Comparison of ENCODE assay signal across 32 mouse cellular contexts in the genomic region with DNA sequence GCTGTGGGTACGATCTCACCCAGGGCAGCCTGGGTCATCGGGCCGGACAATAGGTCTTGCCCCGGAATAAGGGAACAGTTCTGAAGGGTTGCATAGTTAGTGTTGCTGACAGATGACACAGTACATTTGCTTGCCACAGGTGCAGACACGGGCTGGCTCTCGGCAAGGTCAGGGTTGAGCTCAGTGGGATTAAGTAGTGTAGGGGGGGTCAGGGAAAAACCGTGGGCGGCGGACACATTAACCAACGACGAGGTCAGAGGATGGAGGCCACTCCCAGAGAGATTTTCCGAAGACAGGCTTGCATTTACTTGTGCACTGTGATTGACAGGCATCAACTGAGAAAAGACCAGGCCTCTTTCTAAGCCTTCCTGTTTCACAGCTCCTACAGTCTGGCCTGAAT. TPM values are rescaled to one million over a fixed set of nuclear protein-coding genes. Genes with fewer than 3 reads are reported as not detected.
DNase-seq lines count a peak whose midpoint lies in the region; ATAC-seq lines count a peak whose summit lies in the region.
"Had no signal": no experiment of that assay in that cellular context is flagged by ENCODE, and none has a peak within 500 bp of the region (broad histone marks: within the 10 kb centered on the region; RNA-seq: fewer than 3 reads in every experiment).

No protein-coding gene starts in this region.

- no peak overlapping the region for H3K4me2 ChIP-seq in embryonic facial prominence, embryonic 14.5 days (ENCODE audit: low read depth, low read length)
- H3K4me2 ChIP-seq: forebrain, embryonic 13.5 days; heart, embryonic 15.5 days; hindbrain, embryonic 12.5 days; intestine, embryonic 15.5 days; liver, embryonic 12.5 days; midbrain, embryonic 12.5 days; neural tube, embryonic 13.5 days had no signal

- ATAC-seq in embryonic facial prominence, embryonic 14.5 days (ENCODE audit: low read depth) = peak; percentile 30; the same call in 1 of the 2 replicates
- ATAC-seq: forebrain, embryonic 13.5 days; hindbrain, postnatal 0 days; intestine, embryonic 15.5 days; liver, embryonic 12.5 days; liver, postnatal 0 days had no signal

- peaks cover 5% of the 10 kb centered on the region; the same call in 1 of the 2 replicates for H3K4me1 ChIP-seq in embryonic facial prominence, embryonic 14.5 days (ENCODE audit: control insufficient read depth, insufficient read depth, low read length)
- H3K4me1 ChIP-seq: forebrain, embryonic 13.5 days; hindbrain, embryonic 12.5 days; intestine, embryonic 15.5 days; liver, embryonic 12.5 days; midbrain, embryonic 12.5 days; neural tube, embryonic 13.5 days had no signal

- no peak overlapping the region for H3K9ac ChIP-seq in embryonic facial prominence, embryonic 14.5 days (ENCODE audit: low read depth, low read length)
- H3K9ac ChIP-seq: forebrain, embryonic 13.5 days; heart, embryonic 15.5 days; hindbrain, embryonic 12.5 days; intestine, embryonic 15.5 days; liver, embryonic 12.5 days; liver, postnatal 0 days; midbrain, embryonic 12.5 days; neural tube, embryonic 13.5 days had no signal

- H3K27ac ChIP-seq in embryonic facial prominence, embryonic 14.5 days (replicated peaks; ENCODE audit: low read depth, low read length) = no peak overlapping the region
- H3K27ac ChIP-seq: forebrain, embryonic 13.5 days; heart, embryonic 15.5 days; hindbrain, embryonic 12.5 days; hindbrain, postnatal 0 days; intestine, embryonic 15.5 days; kidney, postnatal 0 days; liver, embryonic 12.5 days; midbrain, embryonic 12.5 days; neural tube, embryonic 13.5 days had no signal

- H3K4me3 ChIP-seq in embryonic facial prominence, embryonic 14.5 days (ENCODE audit: low read depth, low read length) = no peak overlapping the region
- H3K4me3 ChIP-seq: forebrain, embryonic 13.5 days; heart, embryonic 15.5 days; hindbrain, embryonic 12.5 days; intestine, embryonic 15.5 days; liver, embryonic 12.5 days; megakaryocyte, embryonic 14.5 days; midbrain, embryonic 12.5 days; neural tube, embryonic 13.5 days had no signal

- 55% methylated on average over 12 of the region's 12 CpGs for WGBS in embryonic facial prominence, embryonic 14.5 days

- peaks cover 60% of the 10 kb centered on the region for H3K36me3 ChIP-seq in embryonic facial prominence, embryonic 14.5 days (ENCODE audit: control insufficient read depth, insufficient read depth, low read length)
- H3K36me3 ChIP-seq: intestine, embryonic 15.5 days; liver, embryonic 12.5 days had no signal

- intact Hi-C loops in heart, postnatal 25 days (cut with DNase I) = no loop called here

- H3K9me3 ChIP-seq in embryonic facial prominence, embryonic 14.5 days (ENCODE audit: control insufficient read depth, low read length) = 0 out of 2 replicates have a peak, but pooled peaks cover 5% of the 10 kb centered on the region
- H3K9me3 ChIP-seq: heart, embryonic 15.5 days; hindbrain, embryonic 12.5 days; intestine, embryonic 15.5 days; liver, embryonic 12.5 days; megakaryocyte, embryonic 14.5 days; midbrain, embryonic 12.5 days had no signal

- DNase-seq in heart, adult 11 months = peak; percentile 84
- DNase-seq in heart, postnatal 25 days (ENCODE audit: low spot score) = no peak
- DNase-seq in R1 (ENCODE audit: low read depth, low spot score) = peak; percentile 70
- DNase-seq in embryonic facial prominence, embryonic 14.5 days (ENCODE audit: low spot score) = no peak
- no peak for DNase-seq in retina, postnatal 1 day
- DNase-seq in urinary bladder, adult 2 months (ENCODE audit: low spot score) = no peak
- DNase-seq in adrenal gland, adult (ENCODE audit: inconsistent age in 2 of 2, low spot score in 1 of 2) = no peak
- DNase-seq: adrenal gland, postnatal 10 days; cerebellum, adult 11 months; cerebellum, adult 9-11 months; embryo, embryonic 11 days; heart, postnatal 36 days; kidney, adult 2 months; kidney, postnatal 4 days; liver, postnatal 0 days; lung, postnatal 36 days; right cerebral cortex, postnatal 14 days; thymus, adult 18-20 months; thymus, postnatal 25 days had no signal

- H3K27me3 ChIP-seq in embryonic facial prominence, embryonic 14.5 days (replicated peaks; ENCODE audit: control insufficient read depth, insufficient read depth, low read length) = no peaks in the 10 kb centered on the region
- H3K27me3 ChIP-seq: forebrain, embryonic 13.5 days; heart, embryonic 15.5 days; hindbrain, embryonic 12.5 days; intestine, embryonic 15.5 days; megakaryocyte, embryonic 14.5 days; neural tube, embryonic 13.5 days had no signal

RNA-seq across cellular contexts. Expression of gene Six4, which starts 9.5 kb away (rescaled TPM):
- 1 to 10 TPM; 3.4 to 4.3 TPM for total RNA-seq in heart, postnatal 25 days (2021)
- 6.3 and 7.0 TPM in 2 replicates for polyA plus RNA-seq in embryonic facial prominence, embryonic 14.5 days (2014; fragmentation: Nextera tagmentation; extraction: Ambion mirVana)
- polyA plus RNA-seq in urinary bladder, adult 2 months (2012; rRNA removed) = 3.9 and 4.0 TPM in 2 replicates
- polyA plus RNA-seq: liver, postnatal 0 days had no signal

RNA-seq across cellular contexts. Expression of gene Mnat1, which starts 19.8 kb away (rescaled TPM):
- total RNA-seq in heart, postnatal 25 days (2021) = 10 to 100 TPM; 18.6 to 18.7 TPM
- polyA plus RNA-seq in embryonic facial prominence, embryonic 14.5 days (2014; fragmentation: Nextera tagmentation; extraction: Ambion mirVana) = 38.2 and 41.7 TPM in 2 replicates
- polyA plus RNA-seq in urinary bladder, adult 2 months (2012; rRNA removed) = 19.7 and 20.4 TPM in 2 replicates

RNA-seq across cellular contexts. Expression of gene Six1, which starts 50.0 kb away (rescaled TPM):
- 1 to 10 TPM in 1 of 2 experiments, under 1 TPM in 1; 0.81 to 1.0 TPM for total RNA-seq in heart, postnatal 25 days (2021)
- 46.5 and 53.9 TPM in 2 replicates for polyA plus RNA-seq in embryonic facial prominence, embryonic 14.5 days (2014; fragmentation: Nextera tagmentation; extraction: Ambion mirVana)
- 1.1 and 1.8 TPM in 2 replicates for polyA plus RNA-seq in urinary bladder, adult 2 months (2012; rRNA removed)
- total RNA-seq: layer of hippocampus, postnatal 25 days had no signal
- polyA plus RNA-seq: small intestine, adult 2 months; stomach, embryonic 14.5 days had no signal

Comparison
In these comparisons a context has a peak if more than half of its experiments do, and no peak if none do; other contexts are left out.
1. DNase-seq: peak in heart, adult 11 months (single experiment) and R1 (single experiment); none in heart, postnatal 25 days (single experiment), embryonic facial prominence, embryonic 14.5 days (single experiment), retina, postnatal 1 day (single experiment), urinary bladder, adult 2 months (single experiment) and adrenal gland, adult (0 of 2).
2. RNA of gene Six1, which starts 50.0 kb away (polyA plus RNA-seq): 46.5 to 53.9 TPM in embryonic facial prominence, embryonic 14.5 days; 1.1 to 1.8 TPM in urinary bladder, adult 2 months; every median in the first group is over 10 times any median in the second.